Mouse (Mus musculus): ENCODE data around the gene Fzd4.

- TF ChIP-seq CTCF (IDR thresholded peaks at IDR 0.05; ENCODE audit: low read depth) (no peak), EP300 (IDR thresholded peaks at IDR 0.05; ENCODE audit: low read depth) (no peak)
These were observed 34.1 kb upstream of the Fzd4 start for GRCm38 (mm10) chr7:89370086-89370485.
